Mouse (Mus musculus) kidney, adult 11 months (tissue): ENCODE data around the gene Clec12b.

Source experiments
- DNase-seq: peaks from one replicate; pipeline ENCODE4 v3.0.0; 2022

The Clec12b gene

GRCm38 (mm10) chr6:129385774-129386173 is at the start of gene Clec12b:
Clec12b (minus strand) TSS chr6:129385874.
- no peak for DNase-seq

DNA sequence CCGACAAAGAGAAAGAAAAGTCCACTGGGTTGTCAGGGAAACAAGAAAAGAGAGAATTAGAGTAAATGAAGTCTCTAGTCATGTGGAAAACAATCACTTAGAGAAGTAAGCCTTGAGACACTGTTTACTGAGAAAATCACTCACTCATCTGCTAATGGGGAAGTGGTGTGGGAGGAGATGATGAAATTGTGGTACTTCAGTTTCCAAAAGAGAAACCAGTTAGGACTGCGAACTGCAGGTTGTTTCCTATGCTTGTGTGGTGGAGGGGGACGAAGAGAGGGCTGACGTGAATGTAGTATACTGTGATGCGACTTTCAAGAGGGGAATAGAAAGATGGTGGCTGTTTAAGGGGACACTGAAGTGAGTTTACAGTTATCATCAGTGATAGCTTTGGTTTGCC is 48.6 kb upstream of the Clec12b start:
- DNase-seq = no peak

- DNase-seq = no peak
Measured at GRCm38 (mm10) chr6:129427281-129427680, 41.6 kb upstream of the Clec12b start.

DNA sequence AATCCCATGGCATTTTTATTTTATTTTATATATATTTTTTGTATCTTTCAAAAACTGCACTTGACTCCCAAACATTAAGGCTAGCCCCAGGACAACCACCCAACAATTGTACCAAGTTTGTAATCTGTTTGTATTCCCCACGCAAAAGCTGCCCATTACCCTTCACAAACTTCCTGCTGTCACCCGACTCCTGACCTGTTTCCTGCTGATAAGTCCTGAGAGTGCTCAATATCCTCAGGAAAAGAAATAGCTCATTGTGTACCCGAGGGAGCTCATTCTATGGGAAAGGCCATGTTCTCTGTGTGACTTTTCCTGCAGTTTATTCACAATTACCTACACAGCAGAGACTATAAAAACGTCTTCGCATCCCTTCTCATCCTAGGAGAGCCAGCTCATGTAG is 40.1 kb upstream of the Clec12b start:
- peak; percentile 57 for DNase-seq

GRCm38 (mm10) chr6:129425217-129425616 is 39.5 kb upstream of the Clec12b start:
- no peak for DNase-seq

GRCm38 (mm10) chr6:129423734-129424072 is 38.0 kb upstream of the Clec12b start:
- peak; percentile 84 for DNase-seq

- DNase-seq = peak; percentile 23
Measured at GRCm38 (mm10) chr6:129423040-129423733, 37.5 kb upstream of the Clec12b start.

DNA sequence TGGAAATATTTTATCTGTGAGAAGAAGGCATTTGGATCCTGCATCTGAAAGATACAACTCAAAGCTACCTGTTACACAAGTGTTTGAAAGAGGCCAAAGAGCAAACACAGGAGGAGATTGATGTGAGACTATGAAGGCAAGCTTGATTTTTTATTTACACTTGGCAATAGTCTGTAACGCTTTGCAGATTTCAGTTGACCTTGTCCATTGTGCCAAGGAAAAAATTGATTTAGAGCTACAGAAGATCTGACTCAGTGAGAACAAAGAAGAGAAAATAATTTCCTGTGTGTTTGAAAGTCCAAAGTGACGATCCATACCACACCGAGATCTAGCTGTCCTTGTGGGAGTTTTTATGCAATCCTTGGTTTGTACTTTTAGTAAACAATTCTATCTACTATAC is 36.6 kb upstream of the Clec12b start:
- no peak for DNase-seq

GRCm38 (mm10) chr6:129414177-129414576 is 28.5 kb upstream of the Clec12b start:
- DNase-seq = no peak

GRCm38 (mm10) chr6:129408562-129408961 is 22.9 kb upstream of the Clec12b start, which contains the start of gene Clec9a:
Clec9a (plus strand) TSS chr6:129408862.
- DNase-seq = no peak

DNA sequence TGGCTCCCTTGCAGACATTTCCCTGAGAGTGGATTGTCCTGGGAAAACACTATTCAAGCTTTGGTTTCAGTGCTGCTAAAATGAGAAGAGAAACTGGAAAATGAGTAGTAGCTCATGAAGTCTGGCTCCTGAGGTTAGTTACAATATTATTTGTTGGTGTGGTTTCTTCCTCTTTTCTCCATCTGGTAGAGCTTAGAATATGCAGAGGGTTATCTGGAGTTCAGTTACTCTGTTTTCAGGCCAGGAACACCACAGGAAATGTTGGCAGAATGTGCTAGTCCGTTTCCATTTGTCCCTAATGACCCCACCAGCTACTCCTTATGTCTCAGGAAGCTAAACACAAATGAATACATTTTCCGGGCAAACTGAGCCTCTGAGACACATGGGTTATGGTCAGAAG is 21.6 kb upstream of the Clec12b start:
- no peak for DNase-seq

DNA sequence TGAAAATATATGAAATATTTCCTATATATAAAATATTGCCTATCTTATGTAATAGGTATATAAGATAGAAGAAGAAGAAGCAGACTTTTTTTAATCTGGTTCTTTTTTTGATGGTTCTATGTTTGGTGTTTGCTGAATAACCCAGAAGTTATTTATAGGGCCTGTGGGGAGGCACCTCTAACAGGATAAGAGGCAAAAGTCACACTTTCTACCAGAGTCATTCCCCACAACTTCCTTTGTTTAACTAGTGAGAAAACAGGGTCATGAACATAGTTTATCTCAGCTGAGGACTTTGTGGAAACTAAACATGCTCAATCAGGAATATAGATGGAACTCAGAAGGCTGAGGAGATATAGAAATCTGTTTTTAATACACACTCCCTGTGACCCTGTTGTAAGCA is 20.3 kb upstream of the Clec12b start:
- DNase-seq = no peak

- no peak for DNase-seq
Measured at GRCm38 (mm10) chr6:129403391-129403790, 17.7 kb upstream of the Clec12b start.

GRCm38 (mm10) chr6:129402404-129402803 is 16.7 kb upstream of the Clec12b start:
- DNase-seq = no peak

- peak; percentile 43 for DNase-seq
Measured at GRCm38 (mm10) chr6:129399945-129400344, 14.3 kb upstream of the Clec12b start.

- DNase-seq = no peak
Measured at GRCm38 (mm10) chr6:129396997-129397396, 11.3 kb upstream of the Clec12b start, which contains the start of gene Clec1b. Clec1b (plus strand) TSS chr6:129397297.

DNA sequence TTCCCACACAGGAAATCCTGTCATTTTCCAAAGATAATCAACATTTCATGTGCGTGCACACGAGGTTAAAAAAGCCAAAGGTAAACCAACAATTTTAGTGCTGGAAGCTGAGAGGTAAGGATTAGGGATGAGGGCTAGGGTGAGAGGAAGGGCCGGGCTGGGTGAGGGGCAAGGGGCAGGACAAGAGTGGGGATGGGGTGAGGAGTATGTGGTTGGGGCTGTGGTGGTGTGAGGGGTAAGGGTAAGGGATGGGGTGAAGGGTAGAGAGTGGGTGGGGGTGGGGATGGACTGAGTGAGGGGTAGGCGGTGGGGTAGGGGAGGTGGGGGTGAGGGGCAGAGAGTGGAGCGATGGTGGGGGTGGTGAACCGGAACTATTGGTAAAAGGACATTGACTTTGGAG is 8.1 kb upstream of the Clec12b start:
- no peak for DNase-seq

DNA sequence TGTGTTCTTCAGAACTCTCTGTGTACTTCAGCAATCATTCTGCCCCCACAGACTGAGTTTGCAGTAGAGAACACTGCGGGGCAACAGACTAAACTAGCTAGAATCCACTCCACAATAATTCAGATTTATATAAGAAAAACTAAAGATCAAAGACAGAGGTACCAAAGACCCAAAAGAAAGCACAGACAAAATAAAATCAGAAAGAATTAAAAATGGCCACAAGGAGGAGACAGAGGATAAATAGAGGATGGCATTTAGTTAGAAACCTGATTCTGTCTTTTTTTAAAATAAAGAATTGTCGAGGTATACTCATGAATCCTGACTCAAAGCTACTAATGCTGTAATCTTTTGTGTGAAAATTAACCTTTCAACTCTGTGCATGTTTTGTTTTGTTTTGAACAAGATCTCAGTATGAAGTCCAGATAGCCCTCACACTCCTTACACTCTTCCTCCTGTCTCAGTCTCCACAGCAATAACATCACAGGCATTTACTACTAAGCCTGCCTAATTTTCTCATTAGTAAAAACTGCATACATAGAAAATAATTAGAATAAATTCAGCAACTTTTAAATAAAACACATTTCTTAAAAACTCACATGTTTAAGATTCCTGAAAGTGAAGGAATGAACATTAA is 7.5 kb upstream of the Clec12b start:
- DNase-seq = no peak

DNA sequence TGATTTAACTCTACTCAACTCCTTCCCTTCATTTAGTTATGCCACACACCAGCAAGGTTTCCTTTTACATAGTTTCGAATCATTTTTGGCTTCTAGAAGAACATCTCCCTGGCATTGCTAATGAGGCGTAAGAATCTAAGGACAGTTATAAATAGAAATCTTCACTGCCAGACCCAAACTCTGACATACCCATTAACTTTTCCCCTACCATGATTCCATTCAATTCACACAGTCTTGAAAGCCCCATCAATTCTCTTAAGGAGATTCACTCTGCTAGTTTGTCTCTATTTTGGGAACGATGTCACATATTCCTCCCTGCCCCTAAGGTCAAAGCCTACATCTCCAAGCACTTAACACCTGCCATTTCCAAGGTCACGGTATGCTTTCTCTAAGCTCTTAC is 674 bp downstream of the Clec12b start:
- DNase-seq = no peak

- no peak for DNase-seq
Measured at GRCm38 (mm10) chr6:129383466-129383865, 2.2 kb downstream of the Clec12b start.

GRCm38 (mm10) chr6:129381736-129382135 is 3.9 kb downstream of the Clec12b start:
- no peak for DNase-seq

GRCm38 (mm10) chr6:129380454-129380853 is 5.2 kb downstream of the Clec12b start:
- DNase-seq = no peak

- DNase-seq = no peak
Measured at GRCm38 (mm10) chr6:129374937-129375471, 10.7 kb downstream of the Clec12b start.

- no peak for DNase-seq
Measured at GRCm38 (mm10) chr6:129369374-129370132, 16.1 kb downstream of the Clec12b start.
